Mouse (Mus musculus) testis, adult 2 months (tissue): ENCODE measurements around the gene Cep112.

Source experiments
- CTCF ChIP-seq: fragments of 200-500 bp; IDR thresholded peaks from 2 replicates; pipeline ENCODE4 v1.5.1; 2012; ENCODE audit warnings: low read depth, mild to moderate bottlenecking, inconsistent platforms, low read length, moderate library complexity; ENCODE audit not compliant: control insufficient read depth, insufficient read depth, insufficient replicate concordance
- POLR2A ChIP-seq: fragments of 200-500 bp; IDR thresholded peaks from 2 replicates; pipeline ENCODE4 v1.6.1; 2012; ENCODE audit warnings: low read depth, mild to moderate bottlenecking, inconsistent platforms, low read length, moderate library complexity; ENCODE audit not compliant: control insufficient read depth

DNA sequence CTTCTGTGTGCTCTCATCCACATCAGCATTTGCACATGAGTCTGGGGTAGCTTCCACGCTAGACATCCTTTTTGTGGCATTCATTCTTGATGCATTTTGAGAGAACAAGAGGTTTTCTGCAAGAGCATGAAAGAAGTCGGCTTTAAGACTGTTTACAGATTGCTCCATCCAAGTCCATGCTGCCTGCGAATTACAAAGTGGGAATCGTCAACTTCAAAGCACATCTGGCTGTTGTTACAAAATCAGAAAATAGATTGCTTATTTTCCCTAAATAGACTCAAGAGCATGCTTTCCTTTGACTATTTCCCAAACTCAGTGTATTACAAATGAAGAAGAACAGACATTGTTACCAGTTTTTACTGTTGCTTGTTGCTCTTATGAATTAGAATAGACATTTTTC is 59.0 kb downstream of the Cep112 start:
- TF ChIP-seq CTCF (no peak), POLR2A (no peak)
